Mouse (Mus musculus) 416B (cell line): Measurements from ENCODE around the gene Mall.

ENCODE experiments used
- DNase-seq: peaks from one replicate; pipeline ENCODE4 v3.0.0; 2011; ENCODE audit warnings: low read depth

The Mall gene

DNA sequence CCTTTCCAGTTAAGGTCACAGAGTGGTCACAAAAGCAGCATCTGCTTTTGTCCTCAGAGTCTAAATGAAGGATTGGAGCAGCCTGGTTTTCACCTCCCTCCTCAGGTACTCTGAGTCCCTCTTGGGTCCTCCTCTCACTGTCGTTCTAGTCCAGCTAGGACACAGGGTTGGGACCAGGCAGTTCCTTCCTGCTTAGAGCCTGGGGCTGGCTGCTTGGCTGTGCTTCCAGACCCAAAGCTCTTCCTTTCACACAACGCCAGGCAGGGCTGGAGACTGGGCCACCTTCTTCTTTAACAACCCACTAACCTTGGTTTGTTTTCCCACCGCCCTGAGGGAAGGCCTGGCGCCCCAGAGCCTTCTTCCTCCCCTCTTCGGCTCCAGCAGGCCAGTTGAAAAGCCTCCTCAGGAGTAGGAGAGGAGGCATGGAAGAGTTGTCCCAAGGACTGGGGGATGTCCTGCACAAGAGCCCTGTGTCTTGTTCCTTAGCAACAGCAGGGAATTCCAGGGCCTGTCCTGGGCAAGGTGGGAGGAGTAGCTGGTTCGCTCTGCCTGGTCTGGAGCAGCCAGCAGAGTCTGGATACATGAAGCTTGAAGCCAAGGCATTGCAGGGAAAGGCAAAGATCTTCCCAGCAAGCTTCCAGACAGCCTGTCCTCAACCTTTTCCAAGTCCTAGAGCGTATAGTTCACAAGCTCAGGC is 717 bp upstream of the Mall start:
- no peak for DNase-seq

GRCm38 (mm10) chr2:127728661-127729450 is 876 bp downstream of the Mall start:
- no peak for DNase-seq

- no peak for DNase-seq
These were observed 1.6 kb downstream of the Mall start for GRCm38 (mm10) chr2:127728146-127728545.

- DNase-seq, result peak; percentile 32
These were observed 6.5 kb downstream of the Mall start for GRCm38 (mm10) chr2:127723193-127723592.

GRCm38 (mm10) chr2:127722176-127722892 is 7.4 kb downstream of the Mall start:
- DNase-seq, result peak; percentile 91

DNA sequence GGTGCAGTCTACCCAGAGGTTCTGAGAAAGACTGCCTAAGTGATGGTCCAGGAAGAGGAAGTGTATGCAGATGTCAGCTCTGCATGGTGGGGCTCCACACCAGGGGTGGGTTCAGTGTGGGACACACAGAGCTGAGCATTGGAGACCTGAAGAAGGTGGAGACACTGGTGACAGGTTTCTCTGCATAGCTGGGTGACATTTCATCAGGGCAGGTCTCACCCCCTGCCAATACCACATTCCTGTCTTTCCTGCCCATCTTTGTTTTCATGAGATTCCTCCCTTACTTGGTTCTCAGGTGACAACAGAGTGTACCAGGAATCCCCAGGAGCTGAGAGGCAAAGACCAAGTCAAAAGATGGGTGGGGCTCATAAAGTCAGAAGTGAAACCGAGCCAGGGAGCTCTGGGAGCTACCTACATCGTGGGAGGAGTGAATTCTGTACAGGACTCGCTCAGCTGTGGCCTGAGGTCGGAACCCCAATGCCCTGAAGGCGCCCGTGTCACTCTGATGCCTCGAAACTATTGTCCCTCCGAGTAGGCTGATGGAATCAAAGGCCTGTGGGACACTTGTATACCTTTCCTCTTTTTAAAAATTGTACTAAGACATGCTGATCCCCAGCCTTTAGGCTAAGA is 10.8 kb downstream of the Mall start:
- no peak for DNase-seq

- DNase-seq, result no peak
These were observed 15.0 kb downstream of the Mall start for GRCm38 (mm10) chr2:127714726-127715125.

DNA sequence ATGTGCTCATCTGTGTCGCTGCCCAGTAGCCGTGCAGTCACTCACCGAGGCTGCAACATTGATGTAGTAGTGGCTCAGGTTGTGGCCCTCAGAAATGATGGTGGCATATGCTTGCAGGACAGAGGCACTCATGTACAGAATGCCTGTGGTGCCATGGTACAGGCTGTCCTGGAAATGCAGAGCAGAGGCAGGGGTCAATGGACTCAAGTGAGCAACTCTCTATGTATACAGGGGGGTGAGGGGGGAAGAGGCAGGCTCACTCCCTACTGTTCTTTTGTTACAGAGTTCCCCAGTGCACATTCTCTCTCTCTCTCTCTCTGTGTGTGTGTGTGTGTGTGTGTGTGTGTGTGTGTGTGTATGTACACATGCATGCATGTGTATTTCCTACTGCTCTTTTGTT is 20.9 kb downstream of the Mall start:
- no peak for DNase-seq

DNA sequence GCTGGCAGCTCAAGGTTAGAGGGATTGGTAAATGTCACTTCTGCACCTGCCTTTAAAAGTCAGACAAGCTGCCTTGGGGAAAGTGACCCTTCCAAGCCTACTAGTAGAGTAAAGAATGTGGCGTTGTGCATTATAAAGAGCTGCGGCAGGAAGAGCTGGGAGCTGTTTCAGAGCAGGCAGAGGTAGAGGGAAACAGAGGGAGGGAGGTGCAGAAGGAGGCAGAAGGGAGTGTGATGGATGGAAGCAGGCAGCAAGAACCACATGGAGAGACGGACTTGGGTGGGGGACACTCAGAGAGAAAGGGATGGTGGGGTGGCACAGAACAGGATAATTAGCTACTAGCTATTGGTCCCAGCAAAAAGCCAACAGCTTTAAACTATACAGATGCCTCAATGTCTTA is 21.7 kb downstream of the Mall start:
- no peak for DNase-seq

DNA sequence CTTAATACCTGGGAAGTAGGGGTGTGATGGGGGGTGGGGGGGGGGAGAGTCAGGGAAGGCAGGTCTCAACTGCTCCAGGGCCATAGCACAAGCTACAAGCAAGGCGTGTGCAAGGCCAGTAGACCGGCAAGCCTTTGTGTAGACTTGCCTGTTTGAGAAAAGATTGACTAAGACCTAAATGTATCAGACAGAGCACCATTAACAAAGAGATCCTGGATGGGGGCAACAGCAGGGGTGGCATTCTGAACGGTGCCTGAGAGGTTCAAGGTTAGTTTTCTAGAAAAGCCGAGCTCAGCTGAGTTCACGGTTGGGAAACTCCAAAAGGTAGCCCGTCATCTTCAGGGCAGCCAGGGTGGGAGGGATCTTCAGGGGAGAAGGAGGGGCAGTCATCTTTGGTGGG is 24.5 kb downstream of the Mall start:
- no peak for DNase-seq

GRCm38 (mm10) chr2:127689239-127689638 is 40.5 kb downstream of the Mall start:
- no peak for DNase-seq

DNA sequence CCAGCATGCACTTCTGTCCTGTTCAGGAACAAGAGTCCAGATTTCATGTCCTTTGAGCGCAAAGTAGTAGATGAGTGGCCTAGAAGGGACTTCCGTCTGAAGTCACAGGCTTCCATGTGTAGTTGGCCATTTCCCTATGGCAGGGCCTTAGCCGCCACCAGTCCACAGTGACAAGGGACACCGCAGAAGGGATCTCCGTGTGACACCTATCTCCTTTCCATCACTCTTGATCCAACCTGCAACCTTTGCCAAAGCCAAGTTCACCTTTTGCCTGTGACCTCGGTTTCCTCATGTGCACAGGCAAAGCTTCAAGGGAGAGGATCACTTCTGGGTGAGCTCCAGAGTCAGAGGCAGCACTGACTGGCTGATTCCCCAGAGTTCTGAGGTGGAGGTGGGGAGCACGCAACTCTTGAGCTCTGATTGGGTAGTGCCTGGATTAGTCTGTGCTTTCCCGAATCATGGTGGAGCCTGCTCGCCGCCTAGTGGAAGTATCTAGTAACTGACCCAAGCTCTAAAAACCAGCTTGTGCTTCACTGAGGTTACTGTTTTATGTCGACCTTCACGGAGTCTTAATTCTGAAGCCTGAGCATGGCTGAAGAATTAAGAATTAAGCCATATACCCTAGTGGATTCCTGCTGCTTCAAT is 45.9 kb downstream of the Mall start:
- DNase-seq, result peak; percentile 87

DNA sequence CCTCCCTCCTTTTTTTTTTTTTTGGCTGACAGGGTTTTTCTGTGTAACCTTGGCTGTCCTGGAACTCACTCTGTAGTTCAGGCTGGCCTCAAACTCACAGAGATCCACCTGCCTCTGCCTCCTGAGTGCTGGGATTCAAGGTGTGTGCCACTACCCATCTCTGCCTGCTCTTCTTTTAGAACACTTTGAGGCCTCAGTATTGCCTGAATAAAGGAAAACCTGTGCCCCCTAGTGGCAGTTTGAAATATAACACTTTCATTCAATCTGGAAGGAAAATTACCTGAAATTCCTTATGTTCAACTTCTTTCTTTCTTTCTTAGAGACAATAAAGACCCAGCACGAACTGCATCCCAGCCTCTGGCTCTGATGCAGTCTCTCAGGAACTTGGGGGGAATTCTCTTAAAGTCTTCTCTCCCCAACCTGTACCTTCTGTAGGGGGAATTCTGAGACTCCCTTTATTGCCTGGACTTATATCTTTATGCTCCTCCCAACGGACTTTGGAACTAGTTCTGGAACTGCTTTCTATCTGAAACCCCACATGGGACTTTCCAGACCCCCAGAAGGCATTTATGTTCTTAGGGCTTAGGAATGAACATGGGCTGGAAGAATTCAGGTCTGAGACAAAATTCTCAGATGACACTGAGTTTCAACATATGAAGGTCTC is 61.8 kb downstream of the Mall start:
- peak; percentile 53 for DNase-seq

DNA sequence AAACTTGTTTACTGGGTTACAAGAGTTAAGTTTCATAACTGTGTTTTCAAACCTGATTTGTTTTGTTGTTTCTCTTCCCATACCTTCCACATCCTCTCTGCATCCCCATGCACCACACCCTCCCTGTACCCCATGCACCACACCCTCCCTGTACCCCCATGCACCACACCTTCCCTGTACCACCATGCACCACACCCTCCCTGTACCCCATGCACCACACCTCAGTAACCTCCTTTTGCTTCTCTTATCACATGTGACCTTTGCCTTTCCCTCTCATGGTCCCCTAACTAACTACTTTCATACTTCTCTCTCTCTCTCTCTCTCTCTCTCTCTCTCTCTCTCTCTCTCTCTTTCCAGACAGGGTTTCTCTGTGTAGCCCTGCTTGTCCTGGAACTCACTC is 62.7 kb downstream of the Mall start:
- no peak for DNase-seq

DNA sequence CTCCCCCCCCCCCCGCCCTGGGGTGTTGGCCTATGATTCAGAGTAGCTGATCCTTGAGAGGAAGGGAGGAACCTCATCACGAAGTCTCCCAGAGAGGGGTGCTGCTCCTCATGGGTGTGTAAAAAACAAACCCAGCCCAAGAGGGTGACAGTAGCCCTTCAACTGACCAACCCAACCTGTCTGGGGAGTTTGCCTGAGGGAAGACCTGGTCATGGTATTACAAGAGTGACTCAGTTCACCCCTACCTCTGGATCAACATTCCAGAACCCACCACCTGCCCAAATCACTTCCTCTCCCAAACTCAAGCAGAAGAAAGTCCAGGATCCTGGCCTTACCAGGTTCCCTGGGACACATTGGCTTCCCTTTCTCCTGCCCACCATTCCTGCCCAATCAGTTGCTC is 67.0 kb downstream of the Mall start:
- DNase-seq, result no peak

- DNase-seq, result no peak
These were observed 73.5 kb downstream of the Mall start, which contains the start of gene Mal for GRCm38 (mm10) chr2:127656086-127656720. Gene Mal (minus strand): TSS chr2:127656695.

- no peak for DNase-seq
These were observed 74.3 kb downstream of the Mall start for GRCm38 (mm10) chr2:127655419-127655818.

GRCm38 (mm10) chr2:127654786-127655185 is 74.9 kb downstream of the Mall start:
- DNase-seq, result no peak
